Mouse (Mus musculus): ENCODE data around the gene Smg6. TPM values are rescaled to one million over a fixed set of nuclear protein-coding genes. Genes with fewer than 3 reads are reported as not detected.

Smg6 gene
- polyA plus RNA-seq, 1 experiment from 2014 or later = 12.8 TPM

- Histone ChIP-seq H3K9ac (ENCODE audit: low read depth, low read length) (no peak overlapping the region), H3K9me3 (ENCODE audit: control insufficient read depth, low read length) (no peaks in the 10 kb centered on the region), H3K27me3 (replicated peaks; ENCODE audit: control insufficient read depth, insufficient read depth, low read length) (peaks cover 24% of the 10 kb centered on the region), H3K4me1 (ENCODE audit: control insufficient read depth, insufficient read depth, low read length) (peaks cover 6% of the 10 kb centered on the region), H3K36me3 (ENCODE audit: control insufficient read depth, insufficient read depth, low read length) (no peaks in the 10 kb centered on the region), H3K4me3 (ENCODE audit: low read depth, low read length) (no peak overlapping the region), H3K4me2 (ENCODE audit: low read depth, low read length) (no peak overlapping the region), H3K27ac (replicated peaks; ENCODE audit: low read depth, low read length) (no peak overlapping the region)
- DNase-seq (ENCODE audit: low spot score) (no peak), ATAC-seq (ENCODE audit: low read depth) (no peak)
- WGBS = 84% methylated on average over 12 of the region's 12 CpGs
These were observed 275.3 kb downstream of the Smg6 start for GRCm38 (mm10) chr11:75200935-75201334.

GRCm38 (mm10) chr11:75201721-75202120 is 276.1 kb downstream of the Smg6 start:
- no peak overlapping the region for H3K27ac ChIP-seq (replicated peaks; ENCODE audit: low read depth, low read length)
- H3K4me1 ChIP-seq (ENCODE audit: control insufficient read depth, insufficient read depth, low read length) = peaks cover 6% of the 10 kb centered on the region
- peaks cover 16% of the 10 kb centered on the region for H3K27me3 ChIP-seq (replicated peaks; ENCODE audit: control insufficient read depth, insufficient read depth, low read length)
- WGBS = 52% methylated on average over 8 of the region's 8 CpGs
- H3K4me2 ChIP-seq (ENCODE audit: low read depth, low read length) = no peak overlapping the region
- no peak for ATAC-seq (ENCODE audit: low read depth)
- no peaks in the 10 kb centered on the region for H3K9me3 ChIP-seq (ENCODE audit: control insufficient read depth, low read length)
- H3K9ac ChIP-seq (ENCODE audit: low read depth, low read length) = no peak overlapping the region
- H3K4me3 ChIP-seq (ENCODE audit: low read depth, low read length) = no peak overlapping the region
- H3K36me3 ChIP-seq (ENCODE audit: control insufficient read depth, insufficient read depth, low read length) = no peaks in the 10 kb centered on the region
- no peak for DNase-seq (ENCODE audit: low spot score)

GRCm38 (mm10) chr11:75203926-75204325 is 278.3 kb downstream of the Smg6 start:
- no peak overlapping the region for H3K9ac ChIP-seq (ENCODE audit: low read depth, low read length)
- peaks cover 2% of the 10 kb centered on the region; the same call in 1 of the 2 replicates for H3K27me3 ChIP-seq (replicated peaks; ENCODE audit: control insufficient read depth, insufficient read depth, low read length)
- DNase-seq (ENCODE audit: low spot score) = no peak
- no peak overlapping the region for H3K4me3 ChIP-seq (ENCODE audit: low read depth, low read length)
- no peak overlapping the region for H3K27ac ChIP-seq (replicated peaks; ENCODE audit: low read depth, low read length)
- no peaks in the 10 kb centered on the region for H3K36me3 ChIP-seq (ENCODE audit: control insufficient read depth, insufficient read depth, low read length)
- 72% methylated on average over 4 of the region's 4 CpGs for WGBS
- ATAC-seq (ENCODE audit: low read depth) = no peak
- H3K4me1 ChIP-seq (ENCODE audit: control insufficient read depth, insufficient read depth, low read length) = peaks cover 6% of the 10 kb centered on the region
- H3K4me2 ChIP-seq (ENCODE audit: low read depth, low read length) = no peak overlapping the region
- H3K9me3 ChIP-seq (ENCODE audit: control insufficient read depth, low read length) = no peaks in the 10 kb centered on the region

- Histone ChIP-seq H3K36me3 (ENCODE audit: control insufficient read depth, insufficient read depth, low read length) (no peaks in the 10 kb centered on the region), H3K9me3 (ENCODE audit: control insufficient read depth, low read length) (no peaks in the 10 kb centered on the region), H3K27me3 (replicated peaks; ENCODE audit: control insufficient read depth, insufficient read depth, low read length) (no peaks in the 10 kb centered on the region), H3K4me2 (ENCODE audit: low read depth, low read length) (no peak overlapping the region), H3K4me1 (ENCODE audit: control insufficient read depth, insufficient read depth, low read length) (peaks cover 6% of the 10 kb centered on the region), H3K9ac (ENCODE audit: low read depth, low read length) (no peak overlapping the region), H3K27ac (replicated peaks; ENCODE audit: low read depth, low read length) (no peak overlapping the region), H3K4me3 (ENCODE audit: low read depth, low read length) (no peak overlapping the region)
- DNase-seq (ENCODE audit: low spot score) (no peak), ATAC-seq (ENCODE audit: low read depth) (no peak)
- WGBS = 47% methylated on average over 9 of the region's 9 CpGs
These were observed 278.8 kb downstream of the Smg6 start for GRCm38 (mm10) chr11:75204472-75204871.

GRCm38 (mm10) chr11:75206347-75206746 is 280.7 kb downstream of the Smg6 start:
- Histone ChIP-seq H3K36me3 (ENCODE audit: control insufficient read depth, insufficient read depth, low read length) (no peaks in the 10 kb centered on the region), H3K4me1 (ENCODE audit: control insufficient read depth, insufficient read depth, low read length) (peaks cover 11% of the 10 kb centered on the region), H3K9ac (ENCODE audit: low read depth, low read length) (no peak overlapping the region), H3K4me3 (ENCODE audit: low read depth, low read length) (no peak overlapping the region), H3K27me3 (replicated peaks; ENCODE audit: control insufficient read depth, insufficient read depth, low read length) (no peaks in the 10 kb centered on the region), H3K4me2 (ENCODE audit: low read depth, low read length) (no peak overlapping the region), H3K9me3 (ENCODE audit: control insufficient read depth, low read length) (no peaks in the 10 kb centered on the region), H3K27ac (replicated peaks; ENCODE audit: low read depth, low read length) (no peak overlapping the region)
- 66% methylated on average over 4 of the region's 4 CpGs for WGBS
- ATAC-seq (ENCODE audit: low read depth) = no peak
- DNase-seq (ENCODE audit: low spot score) = no peak

GRCm38 (mm10) chr11:75209363-75209762 is 283.7 kb downstream of the Smg6 start:
- Histone ChIP-seq H3K27ac (replicated peaks; ENCODE audit: low read depth, low read length) (no peak overlapping the region), H3K9me3 (ENCODE audit: control insufficient read depth, low read length) (no peaks in the 10 kb centered on the region), H3K27me3 (replicated peaks; ENCODE audit: control insufficient read depth, insufficient read depth, low read length) (no peaks in the 10 kb centered on the region), H3K4me1 (ENCODE audit: control insufficient read depth, insufficient read depth, low read length) (peaks cover 27% of the 10 kb centered on the region), H3K4me3 (ENCODE audit: low read depth, low read length) (no peak overlapping the region), H3K4me2 (ENCODE audit: low read depth, low read length) (no peak overlapping the region), H3K9ac (ENCODE audit: low read depth, low read length) (no peak overlapping the region), H3K36me3 (ENCODE audit: control insufficient read depth, insufficient read depth, low read length) (no peaks in the 10 kb centered on the region)
- ATAC-seq (ENCODE audit: low read depth) = no peak
- no peak for DNase-seq (ENCODE audit: low spot score)
- 69% methylated on average over 4 of the region's 4 CpGs for WGBS

GRCm38 (mm10) chr11:75210093-75210492 is 284.5 kb downstream of the Smg6 start:
- DNase-seq (ENCODE audit: low spot score) = no peak
- 66% methylated on average over 4 of the region's 4 CpGs for WGBS

GRCm38 (mm10) chr11:75210755-75211154 is 285.1 kb downstream of the Smg6 start:
- H3K4me3 ChIP-seq (ENCODE audit: low read depth, low read length) = no peak overlapping the region
- ATAC-seq (ENCODE audit: low read depth) = no peak

More at GRCm38 (mm10) chr11:75210093-75210492, 284.5 kb downstream of the Smg6 start:
- no peak overlapping the region for H3K27ac ChIP-seq (replicated peaks; ENCODE audit: low read depth, low read length)
- no peak for ATAC-seq (ENCODE audit: low read depth)
- H3K4me1 ChIP-seq (ENCODE audit: control insufficient read depth, insufficient read depth, low read length) = peaks cover 27% of the 10 kb centered on the region
- H3K9ac ChIP-seq (ENCODE audit: low read depth, low read length) = no peak overlapping the region
- no peaks in the 10 kb centered on the region for H3K27me3 ChIP-seq (replicated peaks; ENCODE audit: control insufficient read depth, insufficient read depth, low read length)
- no peak overlapping the region for H3K4me2 ChIP-seq (ENCODE audit: low read depth, low read length)
- no peaks in the 10 kb centered on the region for H3K36me3 ChIP-seq (ENCODE audit: control insufficient read depth, insufficient read depth, low read length)
- H3K4me3 ChIP-seq (ENCODE audit: low read depth, low read length) = no peak overlapping the region
- H3K9me3 ChIP-seq (ENCODE audit: control insufficient read depth, low read length) = no peaks in the 10 kb centered on the region

GRCm38 (mm10) chr11:75212031-75212667 is 286.5 kb downstream of the Smg6 start:
- Histone ChIP-seq H3K4me1 (ENCODE audit: control insufficient read depth, insufficient read depth, low read length) (peaks cover 27% of the 10 kb centered on the region), H3K9ac (ENCODE audit: low read depth, low read length) (no peak overlapping the region), H3K27me3 (replicated peaks; ENCODE audit: control insufficient read depth, insufficient read depth, low read length) (no peaks in the 10 kb centered on the region), H3K36me3 (ENCODE audit: control insufficient read depth, insufficient read depth, low read length) (no peaks in the 10 kb centered on the region), H3K27ac (replicated peaks; ENCODE audit: low read depth, low read length) (0 out of 2 replicates have a peak overlapping the region, but pooled peaks have one; percentile 21), H3K4me3 (ENCODE audit: low read depth, low read length) (no peak overlapping the region), H3K4me2 (ENCODE audit: low read depth, low read length) (no peak overlapping the region), H3K9me3 (ENCODE audit: control insufficient read depth, low read length) (no peaks in the 10 kb centered on the region)
- DNase-seq (ENCODE audit: low spot score) (no peak), ATAC-seq (ENCODE audit: low read depth) (no peak)
- 49% methylated on average over 8 of the region's 8 CpGs for WGBS

More at GRCm38 (mm10) chr11:75210755-75211154, 285.1 kb downstream of the Smg6 start:
- Histone ChIP-seq H3K27me3 (replicated peaks; ENCODE audit: control insufficient read depth, insufficient read depth, low read length) (no peaks in the 10 kb centered on the region), H3K4me1 (ENCODE audit: control insufficient read depth, insufficient read depth, low read length) (peaks cover 27% of the 10 kb centered on the region), H3K9me3 (ENCODE audit: control insufficient read depth, low read length) (no peaks in the 10 kb centered on the region), H3K9ac (ENCODE audit: low read depth, low read length) (no peak overlapping the region), H3K36me3 (ENCODE audit: control insufficient read depth, insufficient read depth, low read length) (no peaks in the 10 kb centered on the region), H3K27ac (replicated peaks; ENCODE audit: low read depth, low read length) (no peak overlapping the region), H3K4me2 (ENCODE audit: low read depth, low read length) (no peak overlapping the region)
- WGBS = 43% methylated on average over 6 of the region's 6 CpGs
- DNase-seq (ENCODE audit: low spot score) = no peak
